Mouse (Mus musculus): ENCODE results near the gene Nck1.

- TF ChIP-seq CTCF (conservative IDR thresholded peaks at IDR 0.05; ENCODE audit: insufficient read depth, insufficient read length, low read depth, low read length) (no peak), POLR2A (IDR thresholded peaks at IDR 0.05; ENCODE audit: low read depth, low read length) (no peak)
These were observed 74.9 kb downstream of the Nck1 start for GRCm38 (mm10) chr9:100470936-100471604.

Measured in kidney, adult 2 months (tissue).